Mouse (Mus musculus) myocyte (in vitro differentiated cells): ENCODE data around the gene Npr2.

Experiments
- CEBPB ChIP-seq: IDR thresholded peaks from 2 replicates; pipeline ENCODE4 v1.6.1; 2011; ENCODE audit warnings: mild to moderate bottlenecking, moderate library complexity; ENCODE audit not compliant: poor library complexity, insufficient read depth, severe bottlenecking
- E2F4 ChIP-seq: IDR thresholded peaks from one replicate; pipeline ENCODE4 v1.6.1; 2011; ENCODE audit warnings: mild to moderate bottlenecking, control low read depth, moderate library complexity; ENCODE audit not compliant: insufficient read depth
- MAX ChIP-seq: IDR thresholded peaks from one replicate; pipeline ENCODE4 v1.6.1; 2011; ENCODE audit warnings: low read depth, mild to moderate bottlenecking, control low read depth
- MYOD1 ChIP-seq, 3 experiments: IDR thresholded peaks; one replicate each; pipeline ENCODE4 v1.6.1; 2011; ENCODE audit warnings: control low read depth in 2 of 3, low read depth in 2 of 3, mild to moderate bottlenecking in 2 of 3, moderate library complexity in 1 of 3; ENCODE audit not compliant: insufficient read length in 2 of 3, control insufficient read depth in 1 of 3
- MYOG ChIP-seq, 3 experiments: IDR thresholded peaks; one replicate each; pipeline ENCODE4 v1.6.1; 2011; ENCODE audit warnings: control low read depth in 2 of 3, low read depth in 2 of 3, mild to moderate bottlenecking in 2 of 3; ENCODE audit not compliant: insufficient read length in 2 of 3, control insufficient read depth in 1 of 3, insufficient read depth in 1 of 3
- POLR2A ChIP-seq: IDR thresholded peaks from one replicate; pipeline ENCODE4 v1.6.1; 2011; ENCODE audit warnings: low read depth, mild to moderate bottlenecking, control low read depth, moderate library complexity; ENCODE audit not compliant: insufficient read length
- POLR2AphosphoS2 ChIP-seq: IDR thresholded peaks from one replicate; pipeline ENCODE4 v1.6.1; 2011; ENCODE audit warnings: low read depth, control low read depth; ENCODE audit not compliant: insufficient read length
- REST ChIP-seq: IDR thresholded peaks from one replicate; pipeline ENCODE4 v1.6.1; 2011; ENCODE audit warnings: mild to moderate bottlenecking, control low read depth, moderate library complexity; ENCODE audit not compliant: insufficient read depth, insufficient read length
- SRF ChIP-seq: IDR thresholded peaks from one replicate; pipeline ENCODE4 v1.6.1; 2011; ENCODE audit warnings: low read depth; ENCODE audit not compliant: control insufficient read depth, insufficient read length
- TCF12 ChIP-seq: IDR thresholded peaks from one replicate; pipeline ENCODE4 v1.6.1; 2011; ENCODE audit warnings: mild to moderate bottlenecking, control low read depth; ENCODE audit not compliant: poor library complexity, insufficient read depth, severe bottlenecking
- TCF3 ChIP-seq: IDR thresholded peaks from one replicate; pipeline ENCODE4 v1.6.1; 2011; ENCODE audit warnings: low read depth, control low read depth; ENCODE audit not compliant: insufficient read length
- USF1 ChIP-seq: IDR thresholded peaks from one replicate; pipeline ENCODE4 v1.6.1; 2011; ENCODE audit warnings: low read depth, mild to moderate bottlenecking, control low read depth, moderate library complexity

DNA sequence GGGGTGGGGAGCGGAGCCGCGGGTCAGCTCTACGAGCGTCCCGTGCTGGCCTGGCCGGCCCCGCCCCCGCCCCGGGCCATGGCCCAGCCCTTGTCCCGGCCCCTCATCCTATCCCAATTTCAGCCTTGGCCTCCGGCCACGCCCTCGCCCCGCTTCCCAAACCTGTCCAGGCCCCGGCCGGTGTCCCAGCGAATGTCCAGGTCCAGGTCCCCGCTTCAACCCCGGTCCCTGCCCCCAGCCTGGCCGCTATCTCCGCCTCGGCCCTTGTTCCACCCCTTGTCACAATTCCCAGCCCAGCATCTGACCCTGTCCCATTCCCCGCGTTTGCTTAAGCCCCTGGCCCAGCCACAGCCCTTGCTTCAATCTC, 37.7 kb downstream of the Npr2 start:
- TF ChIP-seq MAX (no peak), USF1 (no peak), POLR2A (no peak), MYOD1 (IDR thresholded peaks at IDR 0.05; ENCODE audit: control insufficient read depth in 1 of 3, insufficient read length in 2 of 3, low read depth in 2 of 3) (no peak), POLR2AphosphoS2 (no peak), REST (no peak), TCF12 (no peak), SRF (no peak), E2F4 (no peak), TCF3 (no peak), CEBPB (no peak), MYOG (IDR thresholded peaks at IDR 0.05; ENCODE audit: control insufficient read depth in 1 of 3, insufficient read depth in 1 of 3, insufficient read length in 2 of 3, low read depth in 2 of 3) (no peak)
